Comparison of ENCODE assay signal across 10 mouse cellular contexts in genomic region chr15:101970536-101970935, GRCm38 (mm10). TPM values are rescaled to one million over a fixed set of nuclear protein-coding genes. Genes with fewer than 3 reads are reported as not detected.
DNase-seq lines count a peak whose midpoint lies in the region; ATAC-seq and TF ChIP-seq lines count a peak whose summit lies in the region.
"Had no signal": no experiment of that assay in that cellular context is flagged by ENCODE, and none has a peak within 500 bp of the region (broad histone marks: within the 10 kb centered on the region; RNA-seq: fewer than 3 reads in every experiment).

No protein-coding gene starts in this region.

- no peak overlapping the region for H3K4me3 ChIP-seq in forebrain, postnatal 0 days (ENCODE audit: low read depth, low read length)
- H3K4me3 ChIP-seq in forebrain, embryonic 12.5 days (replicated peaks): no peak overlapping the region
- H3K4me3 ChIP-seq in midbrain, embryonic 10.5 days: no peak overlapping the region
- H3K4me3 ChIP-seq in midbrain, embryonic 16.5 days (ENCODE audit: low read depth, low read length): no peak overlapping the region
- H3K4me3 ChIP-seq in stomach, embryonic 16.5 days (replicated peaks; ENCODE audit: low read length): no peak overlapping the region

- ATAC-seq in forebrain, postnatal 0 days: peak; percentile 39; the same call in 1 of the 2 replicates
- ATAC-seq in forebrain, embryonic 12.5 days (ENCODE audit: low FRiP score): no peak
- ATAC-seq in midbrain, embryonic 16.5 days: no peak
- no peak for ATAC-seq in stomach, embryonic 16.5 days (ENCODE audit: insufficient read depth, low FRiP score)
- no peak for ATAC-seq in activated CD4-positive, CD25-positive, alpha-beta regulatory T cell, adult 4 months

- no peak overlapping the region for H3K4me2 ChIP-seq in forebrain, postnatal 0 days (ENCODE audit: low read depth)
- H3K4me2 ChIP-seq in forebrain, embryonic 12.5 days: no peak overlapping the region
- no peak overlapping the region for H3K4me2 ChIP-seq in midbrain, embryonic 16.5 days (ENCODE audit: low read length)
- no peak overlapping the region for H3K4me2 ChIP-seq in stomach, embryonic 16.5 days (ENCODE audit: low read depth, low read length)

- no peaks in the 10 kb centered on the region for H3K4me1 ChIP-seq in forebrain, postnatal 0 days (ENCODE audit: insufficient read depth)
- H3K4me1 ChIP-seq in forebrain, embryonic 12.5 days: peaks cover 10% of the 10 kb centered on the region
- peaks cover 9% of the 10 kb centered on the region for H3K4me1 ChIP-seq in midbrain, embryonic 10.5 days
- H3K4me1 ChIP-seq in midbrain, embryonic 16.5 days (ENCODE audit: control insufficient read depth, insufficient read depth, low read length): 0 out of 2 replicates have a peak, but pooled peaks cover 3% of the 10 kb centered on the region
- peaks cover 24% of the 10 kb centered on the region for H3K4me1 ChIP-seq in stomach, embryonic 16.5 days (ENCODE audit: control insufficient read depth, insufficient read depth, low read length)

- H3K9me3 ChIP-seq in forebrain, postnatal 0 days (ENCODE audit: low read length): no peaks in the 10 kb centered on the region
- H3K9me3 ChIP-seq in forebrain, embryonic 12.5 days: no peaks in the 10 kb centered on the region
- no peaks in the 10 kb centered on the region for H3K9me3 ChIP-seq in midbrain, embryonic 10.5 days (replicated peaks)
- no peaks in the 10 kb centered on the region for H3K9me3 ChIP-seq in midbrain, embryonic 16.5 days (replicated peaks; ENCODE audit: control insufficient read depth, low read length, poor library complexity, severe bottlenecking)
- no peaks in the 10 kb centered on the region for H3K9me3 ChIP-seq in stomach, embryonic 16.5 days (replicated peaks; ENCODE audit: control insufficient read depth, low read length)

- no peaks in the 10 kb centered on the region for H3K36me3 ChIP-seq in forebrain, postnatal 0 days (ENCODE audit: insufficient read depth)
- no peaks in the 10 kb centered on the region for H3K36me3 ChIP-seq in forebrain, embryonic 12.5 days (replicated peaks)
- H3K36me3 ChIP-seq in midbrain, embryonic 10.5 days: no peaks in the 10 kb centered on the region
- no peaks in the 10 kb centered on the region for H3K36me3 ChIP-seq in midbrain, embryonic 16.5 days (ENCODE audit: control insufficient read depth, insufficient read depth, low read length)
- no peaks in the 10 kb centered on the region for H3K36me3 ChIP-seq in stomach, embryonic 16.5 days (ENCODE audit: control insufficient read depth, insufficient read depth, low read length)

- no peak overlapping the region for H3K27ac ChIP-seq in forebrain, postnatal 0 days (ENCODE audit: low read depth, low read length)
- H3K27ac ChIP-seq in forebrain, embryonic 12.5 days: no peak overlapping the region
- H3K27ac ChIP-seq in midbrain, embryonic 10.5 days (replicated peaks): no peak overlapping the region
- no peak overlapping the region for H3K27ac ChIP-seq in midbrain, embryonic 16.5 days (ENCODE audit: low read length)
- H3K27ac ChIP-seq in stomach, embryonic 16.5 days (ENCODE audit: low read length): peak overlapping the region; percentile 8; the same call in 1 of the 2 replicates
- H3K27ac ChIP-seq: macrophage had no signal

- peak; percentile 63 for DNase-seq in forebrain, postnatal 0 days
- DNase-seq in midbrain, embryonic 10.5 days (ENCODE audit: low spot score): peak; percentile 77
- peak; percentile 58 to 62 for DNase-seq in adrenal gland, postnatal 36 days
- peak; percentile 62 to 74 for DNase-seq in kidney, postnatal 25 days

- WGBS in forebrain, postnatal 0 days: 14% methylated on average over 3 of the region's 6 CpGs
- 6% methylated on average over 3 of the region's 6 CpGs for WGBS in forebrain, embryonic 12.5 days
- 14% methylated on average over 3 of the region's 6 CpGs for whole genome bisulfite sequencing in midbrain, embryonic 10.5 days
- 5% methylated on average over 3 of the region's 6 CpGs for WGBS in midbrain, embryonic 16.5 days
- WGBS in stomach, embryonic 16.5 days: 11% methylated on average over 3 of the region's 6 CpGs

- no peak overlapping the region for H3K9ac ChIP-seq in forebrain, postnatal 0 days
- no peak overlapping the region for H3K9ac ChIP-seq in forebrain, embryonic 12.5 days
- no peak overlapping the region for H3K9ac ChIP-seq in midbrain, embryonic 16.5 days (ENCODE audit: low read depth, low read length)
- 0 out of 2 replicates have a peak overlapping the region, but pooled peaks have one; percentile 3 for H3K9ac ChIP-seq in stomach, embryonic 16.5 days (ENCODE audit: low read length)

- no peaks in the 10 kb centered on the region; the same call in 1 of the 2 replicates for H3K27me3 ChIP-seq in forebrain, postnatal 0 days (ENCODE audit: insufficient read depth, low read length)
- peaks cover 9% of the 10 kb centered on the region; the same call in 1 of the 2 replicates for H3K27me3 ChIP-seq in forebrain, embryonic 12.5 days
- H3K27me3 ChIP-seq in midbrain, embryonic 10.5 days (ENCODE audit: low read depth, poor library complexity, severe bottlenecking): peaks cover 32% of the 10 kb centered on the region
- H3K27me3 ChIP-seq in midbrain, embryonic 16.5 days (ENCODE audit: control insufficient read depth, insufficient read depth, low read depth, low read length): peaks cover 2% of the 10 kb centered on the region; the same call in 1 of the 2 replicates
- H3K27me3 ChIP-seq in stomach, embryonic 16.5 days (ENCODE audit: control insufficient read depth, insufficient read depth, low read length): no peaks in the 10 kb centered on the region

- TF ChIP-seq CTCF in forebrain, postnatal 0 days (IDR thresholded peaks at IDR 0.05; ENCODE audit: low read depth): peak; percentile 78

RNA-seq across cellular contexts. Expression of gene Krt78, which starts 16.4 kb away (rescaled TPM):
- total RNA-seq in forebrain, postnatal 0 days (2014; rRNA removed): not detected in 2 replicates
- not detected in 2 replicates for polyA plus RNA-seq in forebrain, postnatal 0 days (2015; fragmentation: Nextera tagmentation; extraction: Ambion mirVana)
- polyA plus RNA-seq in forebrain, embryonic 12.5 days (2016; fragmentation: Nextera tagmentation; extraction: Ambion mirVana): not detected in 2 replicates
- polyA plus RNA-seq in midbrain, embryonic 10.5 days (2016; fragmentation: Nextera tagmentation; extraction: Ambion mirVana): not detected in 2 replicates
- polyA plus RNA-seq in midbrain, embryonic 16.5 days (2015; fragmentation: Nextera tagmentation; extraction: Ambion mirVana): not detected in 2 replicates
- total RNA-seq in adrenal gland, postnatal 36 days (2021): not detected
- 23.6 and 43.1 TPM in 2 replicates for polyA plus RNA-seq in stomach, embryonic 16.5 days (2015; fragmentation: Nextera tagmentation; extraction: Ambion mirVana)
- not detected for polyA plus RNA-seq in activated CD4-positive, CD25-positive, alpha-beta regulatory T cell, adult 4 months (2017; shearing (Covaris generic))
- polyA plus RNA-seq: heart, embryonic 14.5 days; macrophage had no signal

RNA-seq across cellular contexts. Expression of gene Krt79, which starts 30.4 kb away (rescaled TPM):
- total RNA-seq in forebrain, postnatal 0 days (2014; rRNA removed): 0.14 and 0.31 TPM in 2 replicates
- polyA plus RNA-seq in forebrain, postnatal 0 days (2015; fragmentation: Nextera tagmentation; extraction: Ambion mirVana): 0.34 and 0.44 TPM in 2 replicates
- polyA plus RNA-seq in forebrain, embryonic 12.5 days (2016; fragmentation: Nextera tagmentation; extraction: Ambion mirVana): 0.08 and 0.15 TPM in 2 replicates
- 0.07 and 0.20 TPM in 2 replicates for polyA plus RNA-seq in midbrain, embryonic 10.5 days (2016; fragmentation: Nextera tagmentation; extraction: Ambion mirVana)
- 0.25 and 0.51 TPM in 2 replicates for polyA plus RNA-seq in midbrain, embryonic 16.5 days (2015; fragmentation: Nextera tagmentation; extraction: Ambion mirVana)
- 1 to 10 TPM in 1 of 2 experiments, under 1 TPM in 1; 0.99 to 1.5 TPM for total RNA-seq in adrenal gland, postnatal 36 days (2021)
- 1.9 and 2.0 TPM in 2 replicates for polyA plus RNA-seq in stomach, embryonic 16.5 days (2015; fragmentation: Nextera tagmentation; extraction: Ambion mirVana)
- polyA plus RNA-seq in activated CD4-positive, CD25-positive, alpha-beta regulatory T cell, adult 4 months (2017; shearing (Covaris generic)): not detected
- polyA plus RNA-seq: macrophage had no signal

RNA-seq across cellular contexts. Expression of gene Krt8, which starts 33.7 kb away (rescaled TPM):
- 1.5 and 2.2 TPM in 2 replicates for total RNA-seq in forebrain, postnatal 0 days (2014; rRNA removed)
- 3.1 and 3.9 TPM in 2 replicates for polyA plus RNA-seq in forebrain, postnatal 0 days (2015; fragmentation: Nextera tagmentation; extraction: Ambion mirVana)
- polyA plus RNA-seq in forebrain, embryonic 12.5 days (2016; fragmentation: Nextera tagmentation; extraction: Ambion mirVana): 10.0 and 13.4 TPM in 2 replicates
- polyA plus RNA-seq in midbrain, embryonic 10.5 days (2016; fragmentation: Nextera tagmentation; extraction: Ambion mirVana): 18.5 and 21.9 TPM in 2 replicates
- polyA plus RNA-seq in midbrain, embryonic 16.5 days (2015; fragmentation: Nextera tagmentation; extraction: Ambion mirVana): 2.2 TPM in 2 replicates
- 1 to 10 TPM in 1 of 2 experiments, under 1 TPM in 1; 0.46 to 1.9 TPM for total RNA-seq in adrenal gland, postnatal 36 days (2021)
- polyA plus RNA-seq in stomach, embryonic 16.5 days (2015; fragmentation: Nextera tagmentation; extraction: Ambion mirVana): 1,152 and 1,422 TPM in 2 replicates
- polyA plus RNA-seq in activated CD4-positive, CD25-positive, alpha-beta regulatory T cell, adult 4 months (2017; shearing (Covaris generic)): not detected
- polyA plus RNA-seq: macrophage had no signal

RNA-seq across cellular contexts. Expression of gene Krt4, which starts 46.0 kb away (rescaled TPM):
- not detected in 2 replicates for total RNA-seq in forebrain, postnatal 0 days (2014; rRNA removed)
- not detected in 2 replicates for polyA plus RNA-seq in forebrain, postnatal 0 days (2015; fragmentation: Nextera tagmentation; extraction: Ambion mirVana)
- not detected in 2 replicates for polyA plus RNA-seq in forebrain, embryonic 12.5 days (2016; fragmentation: Nextera tagmentation; extraction: Ambion mirVana)
- polyA plus RNA-seq in midbrain, embryonic 10.5 days (2016; fragmentation: Nextera tagmentation; extraction: Ambion mirVana): not detected in 2 replicates
- not detected in 2 replicates for polyA plus RNA-seq in midbrain, embryonic 16.5 days (2015; fragmentation: Nextera tagmentation; extraction: Ambion mirVana)
- total RNA-seq in adrenal gland, postnatal 36 days (2021): not detected
- 2,205 and 3,875 TPM in 2 replicates for polyA plus RNA-seq in stomach, embryonic 16.5 days (2015; fragmentation: Nextera tagmentation; extraction: Ambion mirVana)
- polyA plus RNA-seq in activated CD4-positive, CD25-positive, alpha-beta regulatory T cell, adult 4 months (2017; shearing (Covaris generic)): not detected
- polyA plus RNA-seq: macrophage had no signal

RNA-seq across cellular contexts. Expression of gene Krt18, which starts 57.4 kb away (rescaled TPM):
- total RNA-seq in forebrain, postnatal 0 days (2014; rRNA removed): 3.4 and 4.3 TPM in 2 replicates
- 7.0 and 9.5 TPM in 2 replicates for polyA plus RNA-seq in forebrain, postnatal 0 days (2015; fragmentation: Nextera tagmentation; extraction: Ambion mirVana)
- polyA plus RNA-seq in forebrain, embryonic 12.5 days (2016; fragmentation: Nextera tagmentation; extraction: Ambion mirVana): 9.4 and 13.6 TPM in 2 replicates
- 11.4 and 21.0 TPM in 2 replicates for polyA plus RNA-seq in midbrain, embryonic 10.5 days (2016; fragmentation: Nextera tagmentation; extraction: Ambion mirVana)
- polyA plus RNA-seq in midbrain, embryonic 16.5 days (2015; fragmentation: Nextera tagmentation; extraction: Ambion mirVana): 3.8 and 5.1 TPM in 2 replicates
- total RNA-seq in adrenal gland, postnatal 36 days (2021): 1 to 10 TPM in 1 of 2 experiments, under 1 TPM in 1; 0.76 to 3.3 TPM
- polyA plus RNA-seq in stomach, embryonic 16.5 days (2015; fragmentation: Nextera tagmentation; extraction: Ambion mirVana): 550 and 609 TPM in 2 replicates
- polyA plus RNA-seq in activated CD4-positive, CD25-positive, alpha-beta regulatory T cell, adult 4 months (2017; shearing (Covaris generic)): not detected
- polyA plus RNA-seq: macrophage had no signal

Comparison
In these comparisons a context has a peak if more than half of its experiments do, and no peak if none do; other contexts are left out.
1. RNA of gene Krt78, which starts 16.4 kb away (polyA plus RNA-seq): 23.6 to 43.1 TPM in stomach, embryonic 16.5 days; not detected in forebrain, embryonic 12.5 days, not detected in midbrain, embryonic 10.5 days, not detected in forebrain, postnatal 0 days, not detected in midbrain, embryonic 16.5 days and not detected in activated CD4-positive, CD25-positive, alpha-beta regulatory T cell, adult 4 months; every median in the first group is over 10 times any median in the second.
2. RNA of gene Krt8, which starts 33.7 kb away (polyA plus RNA-seq): 1,152 to 1,422 TPM in stomach, embryonic 16.5 days; 18.5 to 21.9 TPM in midbrain, embryonic 10.5 days, 10.0 to 13.4 TPM in forebrain, embryonic 12.5 days, 3.1 to 3.9 TPM in forebrain, postnatal 0 days, 2.2 TPM in midbrain, embryonic 16.5 days and not detected in activated CD4-positive, CD25-positive, alpha-beta regulatory T cell, adult 4 months; every median in the first group is over 10 times any median in the second.
3. Peak in every context shown above with its lines, with median percentiles within 50 percentile points of each other: DNase-seq.